Mouse (Mus musculus): ENCODE measurements around the gene Smarca4.

DNA sequence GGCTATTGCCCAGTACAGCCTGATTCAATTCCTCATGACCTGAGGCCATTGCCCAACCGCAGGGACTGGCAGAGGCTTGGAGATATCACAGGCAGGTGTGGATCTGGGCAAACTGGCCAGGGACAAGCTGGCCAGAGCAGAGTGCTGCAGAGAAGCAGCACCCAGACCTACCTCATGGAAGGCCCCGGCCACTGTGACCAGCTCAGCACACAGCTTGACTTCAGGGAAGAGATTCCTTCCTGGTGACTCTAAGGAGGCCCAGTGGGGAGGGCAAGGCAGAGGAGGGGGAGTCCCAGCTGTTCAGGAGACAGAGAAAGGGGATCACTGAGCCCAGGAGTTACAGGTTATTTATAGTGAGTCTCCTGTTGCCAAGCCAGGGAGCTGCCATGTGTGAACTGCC lies 105.1 kb downstream of the Smarca4 start:
- TF ChIP-seq CTCF (IDR thresholded peaks at IDR 0.05; ENCODE audit: insufficient read depth, low read length) (no peak), POLR2A (IDR thresholded peaks at IDR 0.05; ENCODE audit: borderline replicate concordance, extremely low read depth, low read depth, low read length) (no peak)
